Mouse (Mus musculus): ENCODE results near the gene Icam4. TPM values are rescaled to one million over a fixed set of nuclear protein-coding genes. Genes with fewer than 3 reads are reported as not detected.
"Not testable (repeated sequence)": the region's sequence is repeated elsewhere in the genome, so short reads cannot be mapped to it uniquely, and the experiment has no call there.

The Icam4 gene
- polyA plus RNA-seq, 1 experiment, result 0.73 TPM

GRCm38 (mm10) chr9:21008007-21008406, 21.2 kb upstream of the Icam4 start:
- no peaks in the 10 kb centered on the region for H3K36me3 ChIP-seq (ENCODE audit: control insufficient read depth, insufficient read depth)
- peaks cover 7% of the 10 kb centered on the region for H3K79me2 ChIP-seq (ENCODE audit: control insufficient read depth, insufficient read depth)
- no peak overlapping the region for H3K4me3 ChIP-seq
- no peaks in the 10 kb centered on the region for H3K27me3 ChIP-seq (ENCODE audit: control insufficient read depth, insufficient read depth, insufficient read length)
- TF ChIP-seq SRF (IDR thresholded peaks at IDR 0.05; ENCODE audit: control insufficient read depth, insufficient read length, low read depth) (no peak), REST (IDR thresholded peaks at IDR 0.05; ENCODE audit: insufficient read depth, insufficient read length) (no peak), MYOG (IDR thresholded peaks at IDR 0.05; ENCODE audit: control insufficient read depth in 1 of 3, insufficient read depth in 1 of 3, insufficient read length in 2 of 3, low read depth in 2 of 3) (no peak), TCF12 (IDR thresholded peaks at IDR 0.05; ENCODE audit: insufficient read depth, poor library complexity, severe bottlenecking) (no peak)
- no peak overlapping the region for H3ac ChIP-seq (ENCODE audit: control insufficient read depth, insufficient read length)
- H3K4me2 ChIP-seq (ENCODE audit: low read depth), result no peak overlapping the region

- Histone ChIP-seq H3ac (ENCODE audit: control insufficient read depth, insufficient read length) (no peak overlapping the region), H3K27me3 (ENCODE audit: control insufficient read depth, insufficient read depth, insufficient read length) (peaks cover 9% of the 10 kb centered on the region), H3K36me3 (ENCODE audit: control insufficient read depth, insufficient read depth) (no peaks in the 10 kb centered on the region), H3K79me2 (ENCODE audit: control insufficient read depth, insufficient read depth) (no peaks in the 10 kb centered on the region), H3K4me2 (ENCODE audit: low read depth) (no peak overlapping the region), H3K4me3 (no peak overlapping the region)
- TF ChIP-seq POLR2AphosphoS2 (IDR thresholded peaks at IDR 0.05; ENCODE audit: insufficient read length, low read depth) (no peak), E2F4 (IDR thresholded peaks at IDR 0.05; ENCODE audit: insufficient read depth) (no peak), MYOD1 (IDR thresholded peaks at IDR 0.05; ENCODE audit: control insufficient read depth in 1 of 3, insufficient read length in 2 of 3, low read depth in 2 of 3) (no peak), MAX (IDR thresholded peaks at IDR 0.05; ENCODE audit: low read depth) (no peak), POLR2A (IDR thresholded peaks at IDR 0.05; ENCODE audit: insufficient read length, low read depth) (no peak), TCF12 (IDR thresholded peaks at IDR 0.05; ENCODE audit: insufficient read depth, poor library complexity, severe bottlenecking) (no peak), MYOG (IDR thresholded peaks at IDR 0.05; ENCODE audit: control insufficient read depth in 1 of 3, insufficient read depth in 1 of 3, insufficient read length in 2 of 3, low read depth in 2 of 3) (no peak), SRF (IDR thresholded peaks at IDR 0.05; ENCODE audit: control insufficient read depth, insufficient read length, low read depth) (no peak), USF1 (IDR thresholded peaks at IDR 0.05; ENCODE audit: low read depth) (no peak), REST (IDR thresholded peaks at IDR 0.05; ENCODE audit: insufficient read depth, insufficient read length) (no peak), TCF3 (IDR thresholded peaks at IDR 0.05; ENCODE audit: insufficient read length, low read depth) (no peak), CEBPB (IDR thresholded peaks at IDR 0.05; ENCODE audit: insufficient read depth, poor library complexity, severe bottlenecking) (no peak)
Measured at GRCm38 (mm10) chr9:21010362-21010761, 18.8 kb upstream of the Icam4 start.

GRCm38 (mm10) chr9:21010939-21011541, 18.1 kb upstream of the Icam4 start:
- H3K4me2 ChIP-seq (ENCODE audit: low read depth); H3ac ChIP-seq (ENCODE audit: control insufficient read depth, insufficient read length); H3K79me2 ChIP-seq (ENCODE audit: control insufficient read depth, insufficient read depth); H3K4me3 ChIP-seq; H3K36me3 ChIP-seq (ENCODE audit: control insufficient read depth, insufficient read depth): not testable (repeated sequence)
- H3K27me3 ChIP-seq (ENCODE audit: control insufficient read depth, insufficient read depth, insufficient read length), result peaks cover 16% of the 10 kb centered on the region

- Histone ChIP-seq H3K79me2 (ENCODE audit: control insufficient read depth, insufficient read depth) (no peaks in the 10 kb centered on the region), H3K27me3 (ENCODE audit: control insufficient read depth, insufficient read depth, insufficient read length) (peaks cover 23% of the 10 kb centered on the region), H3K36me3 (ENCODE audit: control insufficient read depth, insufficient read depth) (no peaks in the 10 kb centered on the region), H3K4me2 (ENCODE audit: low read depth) (no peak overlapping the region), H3ac (ENCODE audit: control insufficient read depth, insufficient read length) (no peak overlapping the region), H3K4me3 (no peak overlapping the region)
- TF ChIP-seq POLR2AphosphoS2 (IDR thresholded peaks at IDR 0.05; ENCODE audit: insufficient read length, low read depth) (no peak), TCF3 (IDR thresholded peaks at IDR 0.05; ENCODE audit: insufficient read length, low read depth) (no peak), SRF (IDR thresholded peaks at IDR 0.05; ENCODE audit: control insufficient read depth, insufficient read length, low read depth) (no peak), TCF12 (IDR thresholded peaks at IDR 0.05; ENCODE audit: insufficient read depth, poor library complexity, severe bottlenecking) (no peak), POLR2A (IDR thresholded peaks at IDR 0.05; ENCODE audit: insufficient read length, low read depth) (no peak), CEBPB (IDR thresholded peaks at IDR 0.05; ENCODE audit: insufficient read depth, poor library complexity, severe bottlenecking) (no peak), MAX (IDR thresholded peaks at IDR 0.05; ENCODE audit: low read depth) (no peak), E2F4 (IDR thresholded peaks at IDR 0.05; ENCODE audit: insufficient read depth) (no peak), MYOG (IDR thresholded peaks at IDR 0.05; ENCODE audit: control insufficient read depth in 1 of 3, insufficient read depth in 1 of 3, insufficient read length in 2 of 3, low read depth in 2 of 3) (no peak), USF1 (IDR thresholded peaks at IDR 0.05; ENCODE audit: low read depth) (no peak), MYOD1 (IDR thresholded peaks at IDR 0.05; ENCODE audit: control insufficient read depth in 1 of 3, insufficient read length in 2 of 3, low read depth in 2 of 3) (no peak), REST (IDR thresholded peaks at IDR 0.05; ENCODE audit: insufficient read depth, insufficient read length) (no peak)
Measured at GRCm38 (mm10) chr9:21011846-21012312, 17.3 kb upstream of the Icam4 start.

GRCm38 (mm10) chr9:21012368-21012767, 16.8 kb upstream of the Icam4 start:
- no peaks in the 10 kb centered on the region for H3K79me2 ChIP-seq (ENCODE audit: control insufficient read depth, insufficient read depth)
- no peak overlapping the region for H3K4me3 ChIP-seq
- TF ChIP-seq USF1 (IDR thresholded peaks at IDR 0.05; ENCODE audit: low read depth), result no peak
- no peak for TF ChIP-seq MYOG (IDR thresholded peaks at IDR 0.05; ENCODE audit: control insufficient read depth in 1 of 3, insufficient read depth in 1 of 3, insufficient read length in 2 of 3, low read depth in 2 of 3)
- no peak for TF ChIP-seq REST (IDR thresholded peaks at IDR 0.05; ENCODE audit: insufficient read depth, insufficient read length)
- no peak for TF ChIP-seq E2F4 (IDR thresholded peaks at IDR 0.05; ENCODE audit: insufficient read depth)
- no peak for TF ChIP-seq POLR2AphosphoS2 (IDR thresholded peaks at IDR 0.05; ENCODE audit: insufficient read length, low read depth)
- TF ChIP-seq TCF12 (IDR thresholded peaks at IDR 0.05; ENCODE audit: insufficient read depth, poor library complexity, severe bottlenecking), result no peak
- no peak for TF ChIP-seq POLR2A (IDR thresholded peaks at IDR 0.05; ENCODE audit: insufficient read length, low read depth)
- TF ChIP-seq CEBPB (IDR thresholded peaks at IDR 0.05; ENCODE audit: insufficient read depth, poor library complexity, severe bottlenecking), result no peak
- no peak for TF ChIP-seq TCF3 (IDR thresholded peaks at IDR 0.05; ENCODE audit: insufficient read length, low read depth)
- TF ChIP-seq MAX (IDR thresholded peaks at IDR 0.05; ENCODE audit: low read depth), result no peak
- no peak for TF ChIP-seq SRF (IDR thresholded peaks at IDR 0.05; ENCODE audit: control insufficient read depth, insufficient read length, low read depth)
- no peak for TF ChIP-seq MYOD1 (IDR thresholded peaks at IDR 0.05; ENCODE audit: control insufficient read depth in 1 of 3, insufficient read length in 2 of 3, low read depth in 2 of 3)
- no peak overlapping the region for H3ac ChIP-seq (ENCODE audit: control insufficient read depth, insufficient read length)
- H3K36me3 ChIP-seq (ENCODE audit: control insufficient read depth, insufficient read depth), result no peaks in the 10 kb centered on the region
- H3K27me3 ChIP-seq (ENCODE audit: control insufficient read depth, insufficient read depth, insufficient read length), result peaks cover 28% of the 10 kb centered on the region
- H3K4me2 ChIP-seq (ENCODE audit: low read depth), result no peak overlapping the region

All from myocyte (in vitro differentiated cells).